Mouse (Mus musculus): Measurements from ENCODE around the gene Gm17655. TPM values are rescaled to one million over a fixed set of nuclear protein-coding genes. Genes with fewer than 3 reads are reported as not detected.
"Not testable (repeated sequence)": the region's sequence is repeated elsewhere in the genome, so short reads cannot be mapped to it uniquely, and the experiment has no call there.

Gene Gm17655
- polyA plus RNA-seq, 1 experiment from 2014 or later: 5.5 TPM

GRCm38 (mm10) chr5:110094847-110095213 lies 22.5 kb upstream of the Gm17655 start:
- Histone ChIP-seq H3K9me3 (ENCODE audit: control insufficient read depth, low read length) (no peaks in the 10 kb centered on the region), H3K4me2 (replicated peaks; ENCODE audit: low read depth, low read length) (peak overlapping the region; percentile 55), H3K36me3 (ENCODE audit: control insufficient read depth, insufficient read depth, low read length) (no peaks in the 10 kb centered on the region), H3K27me3 (ENCODE audit: control insufficient read depth, insufficient read depth, low read length) (no peaks in the 10 kb centered on the region), H3K4me3 (ENCODE audit: low read depth, low read length) (peak overlapping the region; percentile 46), H3K27ac (ENCODE audit: low read depth, low read length) (peak overlapping the region; percentile 30; the same call in 1 of the 2 replicates), H3K4me1 (replicated peaks; ENCODE audit: control insufficient read depth, insufficient read depth, low read length) (no peaks in the 10 kb centered on the region; the same call in 1 of the 2 replicates), H3K9ac (ENCODE audit: low read depth, low read length) (peak overlapping the region; percentile 62)
- 9% methylated on average over 4 of the region's 4 CpGs for WGBS
- DNase-seq (ENCODE audit: low spot score) (no peak), ATAC-seq (ENCODE audit: low FRiP score) (peak; percentile 46; the same call in 1 of the 2 replicates)

- H3K27ac ChIP-seq (ENCODE audit: low read depth, low read length): peak within 1 kb of the TSS; percentile 30
- peak within 1 kb of the TSS; percentile 46 for H3K4me3 ChIP-seq (ENCODE audit: low read depth, low read length)
- no peaks in the 10 kb centered on the region for H3K9me3 ChIP-seq (ENCODE audit: control insufficient read depth, low read length)
- H3K9ac ChIP-seq (ENCODE audit: low read depth, low read length): peak within 1 kb of the TSS; percentile 62
- H3K27me3 ChIP-seq (ENCODE audit: control insufficient read depth, insufficient read depth, low read length): no peaks in the 10 kb centered on the region
- H3K4me1 ChIP-seq (replicated peaks; ENCODE audit: control insufficient read depth, insufficient read depth, low read length): no peaks in the 10 kb centered on the region; the same call in 1 of the 2 replicates
- H3K4me2 ChIP-seq (replicated peaks; ENCODE audit: low read depth, low read length): peak within 1 kb of the TSS; percentile 55
- peak; percentile 87 for DNase-seq (ENCODE audit: low spot score)
- ATAC-seq (ENCODE audit: low FRiP score): peak; percentile 98
- no peaks in the 10 kb centered on the region for H3K36me3 ChIP-seq (ENCODE audit: control insufficient read depth, insufficient read depth, low read length)
- under 1% methylated on average over 23 of the region's 25 CpGs for WGBS
These were observed 21.9 kb upstream of the Gm17655 start, which contains the start of gene Gm35315 for GRCm38 (mm10) chr5:110094030-110094846. Gene Gm35315 (minus strand): TSS chr5:110094420.

- ATAC-seq (ENCODE audit: low FRiP score): no peak
- Histone ChIP-seq H3K4me3 (ENCODE audit: low read depth, low read length) (no peak overlapping the region), H3K9ac (ENCODE audit: low read depth, low read length) (no peak overlapping the region), H3K4me2 (replicated peaks; ENCODE audit: low read depth, low read length) (no peak overlapping the region), H3K27me3 (ENCODE audit: control insufficient read depth, insufficient read depth, low read length) (no peaks in the 10 kb centered on the region), H3K4me1 (replicated peaks; ENCODE audit: control insufficient read depth, insufficient read depth, low read length) (no peaks in the 10 kb centered on the region; the same call in 1 of the 2 replicates), H3K9me3 (ENCODE audit: control insufficient read depth, low read length) (no peaks in the 10 kb centered on the region), H3K27ac (ENCODE audit: low read depth, low read length) (no peak overlapping the region), H3K36me3 (ENCODE audit: control insufficient read depth, insufficient read depth, low read length) (no peaks in the 10 kb centered on the region)
- DNase-seq (ENCODE audit: low spot score): no peak
- 74% methylated on average over 2 of the region's 2 CpGs for WGBS
These were observed 19.2 kb upstream of the Gm17655 start for GRCm38 (mm10) chr5:110091546-110091945.

GRCm38 (mm10) chr5:110086161-110086866 lies 14.0 kb upstream of the Gm17655 start:
- no peaks in the 10 kb centered on the region for H3K36me3 ChIP-seq (ENCODE audit: control insufficient read depth, insufficient read depth, low read length)
- no peak overlapping the region for H3K27ac ChIP-seq (ENCODE audit: low read depth, low read length)
- DNase-seq (ENCODE audit: low spot score) (no peak), ATAC-seq (ENCODE audit: low FRiP score) (no peak)
- H3K9me3 ChIP-seq (ENCODE audit: control insufficient read depth, low read length): no peaks in the 10 kb centered on the region
- H3K4me3 ChIP-seq (ENCODE audit: low read depth, low read length): no peak overlapping the region
- H3K9ac ChIP-seq (ENCODE audit: low read depth, low read length): no peak overlapping the region
- WGBS: 34% methylated on average over 14 of the region's 14 CpGs
- no peaks in the 10 kb centered on the region for H3K27me3 ChIP-seq (ENCODE audit: control insufficient read depth, insufficient read depth, low read length)
- no peaks in the 10 kb centered on the region for H3K4me1 ChIP-seq (replicated peaks; ENCODE audit: control insufficient read depth, insufficient read depth, low read length)
- H3K4me2 ChIP-seq (replicated peaks; ENCODE audit: low read depth, low read length): no peak overlapping the region

- H3K36me3 ChIP-seq (ENCODE audit: control insufficient read depth, insufficient read depth, low read length): no peaks in the 10 kb centered on the region
- H3K4me1 ChIP-seq (replicated peaks; ENCODE audit: control insufficient read depth, insufficient read depth, low read length): no peaks in the 10 kb centered on the region
- H3K27me3 ChIP-seq (ENCODE audit: control insufficient read depth, insufficient read depth, low read length): no peaks in the 10 kb centered on the region
- H3K4me2 ChIP-seq (replicated peaks; ENCODE audit: low read depth, low read length): no peak overlapping the region
- H3K27ac ChIP-seq (ENCODE audit: low read depth, low read length): no peak overlapping the region
- ATAC-seq (ENCODE audit: low FRiP score) (no peak), DNase-seq (ENCODE audit: low spot score) (no peak)
- no peak overlapping the region for H3K9ac ChIP-seq (ENCODE audit: low read depth, low read length)
- WGBS: 92% methylated on average over 4 of the region's 4 CpGs
- no peak overlapping the region for H3K4me3 ChIP-seq (ENCODE audit: low read depth, low read length)
- H3K9me3 ChIP-seq (ENCODE audit: control insufficient read depth, low read length): peaks cover 5% of the 10 kb centered on the region
These were observed 10.6 kb upstream of the Gm17655 start for GRCm38 (mm10) chr5:110082961-110083360.

- 0 out of 2 replicates have a peak overlapping the region, but pooled peaks have one; percentile 13 for H3K27ac ChIP-seq (ENCODE audit: low read depth, low read length)
- peak; percentile 98 for ATAC-seq (ENCODE audit: low FRiP score)
These were observed 14.5 kb downstream of the Gm17655 start for GRCm38 (mm10) chr5:110057637-110058408.

GRCm38 (mm10) chr5:110023694-110024427 lies 48.5 kb downstream of the Gm17655 start:
- ATAC-seq (ENCODE audit: low FRiP score) (peak; percentile 75), DNase-seq (ENCODE audit: low spot score) (peak; percentile 57)
- not testable (repeated sequence) for H3K27ac ChIP-seq (ENCODE audit: low read depth, low read length); H3K9ac ChIP-seq (ENCODE audit: low read depth, low read length); H3K27me3 ChIP-seq (ENCODE audit: control insufficient read depth, insufficient read depth, low read length); H3K4me1 ChIP-seq (replicated peaks; ENCODE audit: control insufficient read depth, insufficient read depth, low read length); H3K4me2 ChIP-seq (replicated peaks; ENCODE audit: low read depth, low read length); H3K36me3 ChIP-seq (ENCODE audit: control insufficient read depth, insufficient read depth, low read length); H3K4me3 ChIP-seq (ENCODE audit: low read depth, low read length); H3K9me3 ChIP-seq (ENCODE audit: control insufficient read depth, low read length)
- WGBS: 54% methylated on average over 8 of the region's 8 CpGs

More at GRCm38 (mm10) chr5:110057637-110058408, 14.5 kb downstream of the Gm17655 start:
- Histone ChIP-seq H3K4me1 (replicated peaks; ENCODE audit: control insufficient read depth, insufficient read depth, low read length) (no peaks in the 10 kb centered on the region), H3K36me3 (ENCODE audit: control insufficient read depth, insufficient read depth, low read length) (no peaks in the 10 kb centered on the region), H3K4me3 (ENCODE audit: low read depth, low read length) (peak overlapping the region; percentile 51), H3K27me3 (ENCODE audit: control insufficient read depth, insufficient read depth, low read length) (no peaks in the 10 kb centered on the region), H3K9ac (ENCODE audit: low read depth, low read length) (peak overlapping the region; percentile 70), H3K4me2 (replicated peaks; ENCODE audit: low read depth, low read length) (peak overlapping the region; percentile 36), H3K9me3 (ENCODE audit: control insufficient read depth, low read length) (no peaks in the 10 kb centered on the region)
- peak; percentile 75 for DNase-seq (ENCODE audit: low spot score)
- 4% methylated on average over 19 of the region's 19 CpGs for WGBS

- no peak overlapping the region for H3K27ac ChIP-seq (ENCODE audit: low read depth, low read length)
- DNase-seq (ENCODE audit: low spot score): peak; percentile 3
- no peaks in the 10 kb centered on the region for H3K27me3 ChIP-seq (ENCODE audit: control insufficient read depth, insufficient read depth, low read length)
- WGBS: 54% methylated on average over 9 of the region's 9 CpGs
- H3K4me2 ChIP-seq (replicated peaks; ENCODE audit: low read depth, low read length): no peak overlapping the region
- peak; percentile 30; the same call in 1 of the 2 replicates for ATAC-seq (ENCODE audit: low FRiP score)
- H3K4me3 ChIP-seq (ENCODE audit: low read depth, low read length): no peak overlapping the region
- peaks cover 2% of the 10 kb centered on the region; the same call in 1 of the 2 replicates for H3K9me3 ChIP-seq (ENCODE audit: control insufficient read depth, low read length)
- H3K36me3 ChIP-seq (ENCODE audit: control insufficient read depth, insufficient read depth, low read length): no peaks in the 10 kb centered on the region
- no peaks in the 10 kb centered on the region for H3K4me1 ChIP-seq (replicated peaks; ENCODE audit: control insufficient read depth, insufficient read depth, low read length)
- no peak overlapping the region for H3K9ac ChIP-seq (ENCODE audit: low read depth, low read length)
These were observed 49.0 kb downstream of the Gm17655 start for GRCm38 (mm10) chr5:110023273-110023672.
